Mouse (Mus musculus) intestine, postnatal 0 days (tissue): ENCODE data around the gene Sav1. TPM values are rescaled to one million over a fixed set of nuclear protein-coding genes. Genes with fewer than 3 reads are reported as not detected.

Experiments used
- ATAC-seq: fragments of 200-750 bp; cut with Nextera tagmentation; 2 replicates; pipeline ENCODE4 v1.8.0; 2017; ENCODE audit warnings: mild to moderate bottlenecking, moderate TSS enrichment, moderate library complexity
- H3K27ac ChIP-seq: fragments of 300-500 bp; sonication (generic); 2 replicates; pipeline ENCODE4 v1.5.1; 2014; ENCODE audit warnings: mild to moderate bottlenecking, low read depth, low read length, moderate library complexity
- H3K27me3 ChIP-seq: fragments of 300-500 bp; sonication (generic); replicated peaks from 2 replicates; pipeline ENCODE4 v1.6.1; 2014; ENCODE audit warnings: low read length, mixed read lengths; ENCODE audit not compliant: control insufficient read depth, insufficient read depth
- H3K36me3 ChIP-seq: fragments of 300-500 bp; sonication (generic); 2 replicates; pipeline ENCODE4 v1.6.1; 2014; ENCODE audit warnings: mild to moderate bottlenecking, moderate library complexity; ENCODE audit not compliant: control insufficient read depth, insufficient read depth
- H3K4me1 ChIP-seq: fragments of 300-500 bp; sonication (generic); replicated peaks from 2 replicates; pipeline ENCODE4 v1.6.1; 2014; ENCODE audit warnings: antibody characterized with exemption, low read length, mixed read lengths; ENCODE audit not compliant: control insufficient read depth, insufficient read depth
- H3K4me2 ChIP-seq: fragments of 300-500 bp; sonication (generic); replicated peaks from 2 replicates; pipeline ENCODE4 v1.6.1; 2014; ENCODE audit warnings: low read depth, mild to moderate bottlenecking, moderate library complexity
- H3K4me3 ChIP-seq: fragments of 300-500 bp; sonication (generic); 2 replicates; pipeline ENCODE4 v1.5.1; 2014; ENCODE audit warnings: low read depth, low read length
- H3K9ac ChIP-seq: fragments of 300-500 bp; sonication (generic); 2 replicates; pipeline ENCODE4 v1.6.1; 2014; ENCODE audit warnings: mild to moderate bottlenecking, low read depth, low read length
- H3K9me3 ChIP-seq: fragments of 300-500 bp; sonication (generic); 2 replicates; pipeline ENCODE4 v1.6.1; 2016; ENCODE audit warnings: mixed run types; ENCODE audit not compliant: control insufficient read depth
- CTCF ChIP-seq: sonication (generic); IDR thresholded peaks from 2 replicates; pipeline ENCODE4 v1.5.1; 2016; ENCODE audit warnings: low read depth, mild to moderate bottlenecking, control low read depth, antibody characterized with exemption, moderate library complexity
- WGBS: fragments of 180-500 bp; shearing (Covaris S2); extraction: QIAGEN DNeasy Blood & Tissue Kit; methylation state at CpG from one replicate; pipeline ENCODE4 v1.1.7; 2014; 5-methylcytosine and 5-hydroxymethylcytosine counted together
- polyA plus RNA-seq: library from polyadenylated mRNA; unstranded; fragments of >200 nt; fragmentation: Nextera tagmentation; extraction: Ambion mirVana; gene quantifications from 2 replicates; pipeline ENCODE4 v1.2.1, GENCODE M21; 2015

Sav1 gene
- polyA plus RNA-seq, 1 experiment from 2014 or later, result 3.7 TPM

- Histone ChIP-seq H3K4me2 (no peak overlapping the region), H3K9ac (no peak overlapping the region), H3K27ac (no peak overlapping the region), H3K27me3 (no peaks in the 10 kb centered on the region), H3K9me3 (no peaks in the 10 kb centered on the region), H3K4me1 (no peaks in the 10 kb centered on the region), H3K4me3 (no peak overlapping the region), H3K36me3 (no peaks in the 10 kb centered on the region)
- no peak for ATAC-seq
- TF ChIP-seq CTCF, result no peak
- WGBS, result 79% methylated on average over 5 of the region's 5 CpGs
Measured at GRCm38 (mm10) chr12:70011681-70012080, 24.9 kb upstream of the Sav1 start.

- H3K9me3 ChIP-seq, result no peaks in the 10 kb centered on the region
- ATAC-seq, result no peak
- no peak overlapping the region for H3K4me2 ChIP-seq
- no peak overlapping the region for H3K4me3 ChIP-seq
- H3K4me1 ChIP-seq, result no peaks in the 10 kb centered on the region
- whole genome bisulfite sequencing, result 94% methylated on average over 4 of the region's 4 CpGs
- H3K27me3 ChIP-seq, result no peaks in the 10 kb centered on the region
- no peak overlapping the region for H3K27ac ChIP-seq
- no peak overlapping the region for H3K9ac ChIP-seq
- no peaks in the 10 kb centered on the region for H3K36me3 ChIP-seq
- TF ChIP-seq CTCF, result no peak
Measured at GRCm38 (mm10) chr12:70010356-70010755, 23.6 kb upstream of the Sav1 start.

- Histone ChIP-seq H3K27me3 (no peaks in the 10 kb centered on the region), H3K36me3 (no peaks in the 10 kb centered on the region), H3K9me3 (no peaks in the 10 kb centered on the region), H3K9ac (no peak overlapping the region), H3K27ac (no peak overlapping the region), H3K4me1 (no peaks in the 10 kb centered on the region), H3K4me2 (no peak overlapping the region), H3K4me3 (no peak overlapping the region)
- 83% methylated on average over 4 of the region's 4 CpGs for whole genome bisulfite sequencing
- no peak for TF ChIP-seq CTCF
- no peak for ATAC-seq
Measured at GRCm38 (mm10) chr12:70005103-70005502, 18.3 kb upstream of the Sav1 start.

GRCm38 (mm10) chr12:69998186-69998983, 11.6 kb upstream of the Sav1 start:
- H3K36me3 ChIP-seq, result no peaks in the 10 kb centered on the region
- WGBS, result 79% methylated on average over 13 of the region's 13 CpGs
- no peak for ATAC-seq
- no peak overlapping the region for H3K27ac ChIP-seq
- no peak overlapping the region for H3K4me3 ChIP-seq
- TF ChIP-seq CTCF, result no peak
- H3K4me2 ChIP-seq, result no peak overlapping the region
- H3K9me3 ChIP-seq, result no peaks in the 10 kb centered on the region
- H3K4me1 ChIP-seq, result no peaks in the 10 kb centered on the region
- H3K27me3 ChIP-seq, result no peaks in the 10 kb centered on the region
- H3K9ac ChIP-seq, result no peak overlapping the region

GRCm38 (mm10) chr12:69995382-69995781, 8.6 kb upstream of the Sav1 start:
- ATAC-seq, result no peak
- WGBS, result 66% methylated on average over 3 of the region's 3 CpGs
- no peak for TF ChIP-seq CTCF

GRCm38 (mm10) chr12:69986241-69986762, 500 bp downstream of the Sav1 start:
- peak overlapping the region; percentile 72 for H3K4me3 ChIP-seq
- no peaks in the 10 kb centered on the region for H3K9me3 ChIP-seq
- H3K4me2 ChIP-seq, result peak overlapping the region; percentile 77
- no peaks in the 10 kb centered on the region for H3K4me1 ChIP-seq
- TF ChIP-seq CTCF, result no peak
- peaks cover 12% of the 10 kb centered on the region; the same call in 1 of the 2 replicates for H3K36me3 ChIP-seq
- peak overlapping the region; percentile 89 for H3K9ac ChIP-seq
- WGBS, result under 1% methylated on average over 36 of the region's 36 CpGs
- H3K27me3 ChIP-seq, result no peaks in the 10 kb centered on the region
- ATAC-seq, result peak; percentile 37; the same call in 1 of the 2 replicates
- peak overlapping the region; percentile 86 for H3K27ac ChIP-seq

More at GRCm38 (mm10) chr12:69995382-69995781, 8.6 kb upstream of the Sav1 start:
- no peaks in the 10 kb centered on the region for H3K27me3 ChIP-seq
- H3K4me1 ChIP-seq, result no peaks in the 10 kb centered on the region
- no peak overlapping the region for H3K4me3 ChIP-seq
- H3K27ac ChIP-seq, result no peak overlapping the region
- H3K36me3 ChIP-seq, result no peaks in the 10 kb centered on the region
- H3K9me3 ChIP-seq, result no peaks in the 10 kb centered on the region
- no peak overlapping the region for H3K4me2 ChIP-seq
- H3K9ac ChIP-seq, result no peak overlapping the region
